Mouse (Mus musculus) lung, postnatal 0 days (tissue): Measurements from ENCODE around the gene Tbata.

Experiments
- CTCF ChIP-seq: IDR thresholded peaks from 2 replicates; pipeline ENCODE4 v1.5.1; 2016; ENCODE audit warnings: antibody characterized with exemption, mild to moderate bottlenecking
- EP300 ChIP-seq: IDR thresholded peaks from 2 replicates; pipeline ENCODE4 v1.6.1; 2016; ENCODE audit warnings: antibody characterized with exemption, mild to moderate bottlenecking, control low read depth

- TF ChIP-seq CTCF (no peak), EP300 (no peak)
Measured at GRCm38 (mm10) chr10:61211105-61211504, 39.4 kb downstream of the Tbata start.
